Mouse (Mus musculus) intestine, embryonic 14.5 days (tissue): Measurements from ENCODE around the gene Agk. TPM values are rescaled to one million over a fixed set of nuclear protein-coding genes. Genes with fewer than 3 reads are reported as not detected.
A peak's percentile ranks its signal among the peaks of the same experiment; 100 is the strongest.

Source experiments
- ATAC-seq: fragments of 200-750 bp; cut with Nextera tagmentation; replicated peaks from 2 replicates; pipeline ENCODE4 v1.8.0; 2017; ENCODE audit warnings: low read depth, moderate number of reproducible peaks, moderate TSS enrichment, moderate library complexity; ENCODE audit not compliant: low FRiP score, low TSS enrichment
- DNase-seq: peaks from one replicate; pipeline ENCODE4 v3.0.0-alpha.2; 2018; ENCODE audit warnings: low spot score
- H3K27ac ChIP-seq: fragments of 300-500 bp; sonication (generic); 2 replicates; pipeline ENCODE4 v1.5.1; 2014; ENCODE audit warnings: low read depth, mild to moderate bottlenecking, control low read depth
- H3K27me3 ChIP-seq: fragments of 300-500 bp; sonication (generic); replicated peaks from 2 replicates; pipeline ENCODE4 v1.6.1; 2014; ENCODE audit warnings: low read length, control low read depth; ENCODE audit not compliant: control insufficient read depth, insufficient read depth
- H3K36me3 ChIP-seq: fragments of 300-500 bp; sonication (generic); 2 replicates; pipeline ENCODE4 v1.6.1; 2014; ENCODE audit warnings: low read length, control low read depth; ENCODE audit not compliant: control insufficient read depth, insufficient read depth
- H3K4me1 ChIP-seq: fragments of 300-500 bp; sonication (generic); replicated peaks from 2 replicates; pipeline ENCODE4 v1.6.1; 2014; ENCODE audit warnings: low read length, control low read depth, mixed read lengths; ENCODE audit not compliant: control insufficient read depth, insufficient read depth
- H3K4me2 ChIP-seq: fragments of 300-500 bp; sonication (generic); 2 replicates; pipeline ENCODE4 v1.6.1; 2014; ENCODE audit warnings: low read length
- H3K4me3 ChIP-seq: fragments of 300-500 bp; sonication (generic); 2 replicates; pipeline ENCODE4 v1.5.1; 2014; ENCODE audit warnings: low read depth, low read length, control low read depth, mixed read lengths
- H3K9ac ChIP-seq: fragments of 300-500 bp; sonication (generic); 2 replicates; pipeline ENCODE4 v1.6.1; 2014; ENCODE audit warnings: mild to moderate bottlenecking, low read length
- H3K9me3 ChIP-seq: fragments of 300-500 bp; sonication (generic); 2 replicates; pipeline ENCODE4 v1.6.1; 2016; ENCODE audit warnings: low read length, control low read depth; ENCODE audit not compliant: control insufficient read depth
- WGBS: fragments of 180-500 bp; shearing (Covaris S2); extraction: QIAGEN DNeasy Blood & Tissue Kit; methylation state at CpG from one replicate; pipeline ENCODE4 v1.1.7; 2014; 5-methylcytosine and 5-hydroxymethylcytosine counted together
- polyA plus RNA-seq: library from polyadenylated mRNA; unstranded; fragments of >200 nt; fragmentation: Nextera tagmentation; extraction: Ambion mirVana; gene quantifications from 2 replicates; pipeline ENCODE4 v1.2.1, GENCODE M21; 2014

The Agk gene
- polyA plus RNA-seq, 1 experiment from 2014 or later, result 41.4 TPM

DNA sequence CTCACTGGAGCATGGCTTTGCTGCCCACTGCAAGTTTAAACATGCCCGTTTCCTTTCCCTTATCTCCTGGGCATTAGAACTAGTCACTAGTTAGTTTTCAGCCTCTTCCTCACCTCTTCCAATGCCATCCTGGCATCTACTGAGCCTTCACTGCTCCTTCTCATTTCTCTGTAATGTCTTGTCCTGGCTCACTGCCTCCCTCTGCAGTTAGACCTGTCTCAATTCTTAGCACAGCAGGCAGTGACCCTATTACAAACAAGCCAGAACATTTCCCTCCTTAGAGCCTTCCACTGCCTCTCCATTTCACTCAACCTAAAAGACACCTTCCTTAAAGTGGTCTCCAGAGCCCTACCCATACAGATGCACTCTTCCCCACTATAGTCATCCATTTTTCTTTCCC lies 66.0 kb downstream of the Agk start:
- H3K36me3 ChIP-seq, result peaks cover 41% of the 10 kb centered on the region
- H3K9me3 ChIP-seq, result no peaks in the 10 kb centered on the region
- no peak overlapping the region for H3K4me3 ChIP-seq
- H3K4me1 ChIP-seq, result no peaks in the 10 kb centered on the region
- H3K4me2 ChIP-seq, result no peak overlapping the region
- no peak overlapping the region for H3K27ac ChIP-seq
- H3K9ac ChIP-seq, result no peak overlapping the region
- WGBS, result 88% methylated on average over 1 of the region's 1 CpGs
- no peaks in the 10 kb centered on the region for H3K27me3 ChIP-seq
- DNase-seq (no peak), ATAC-seq (no peak)

DNA sequence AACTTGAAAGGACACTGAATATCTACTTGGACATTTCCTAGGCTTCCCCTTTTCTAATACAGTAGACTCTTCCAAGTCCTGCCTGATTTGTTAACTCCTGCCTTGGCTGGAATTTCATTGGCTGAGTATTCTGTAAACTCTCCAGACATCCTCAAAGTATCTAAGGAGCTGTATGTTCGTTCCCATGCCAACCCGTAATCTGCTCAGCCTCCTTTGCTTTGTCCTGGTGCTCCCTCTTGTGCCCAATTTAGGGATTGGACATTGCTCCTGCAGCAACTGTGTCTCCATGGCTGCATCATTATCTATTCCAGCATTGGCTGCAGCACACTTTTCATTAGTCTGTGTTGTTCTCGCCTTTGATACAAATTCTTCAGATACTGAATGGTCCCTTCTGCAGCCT lies 68.2 kb downstream of the Agk start:
- no peak overlapping the region for H3K4me2 ChIP-seq
- WGBS, result 29% methylated on average over 3 of the region's 3 CpGs

DNA sequence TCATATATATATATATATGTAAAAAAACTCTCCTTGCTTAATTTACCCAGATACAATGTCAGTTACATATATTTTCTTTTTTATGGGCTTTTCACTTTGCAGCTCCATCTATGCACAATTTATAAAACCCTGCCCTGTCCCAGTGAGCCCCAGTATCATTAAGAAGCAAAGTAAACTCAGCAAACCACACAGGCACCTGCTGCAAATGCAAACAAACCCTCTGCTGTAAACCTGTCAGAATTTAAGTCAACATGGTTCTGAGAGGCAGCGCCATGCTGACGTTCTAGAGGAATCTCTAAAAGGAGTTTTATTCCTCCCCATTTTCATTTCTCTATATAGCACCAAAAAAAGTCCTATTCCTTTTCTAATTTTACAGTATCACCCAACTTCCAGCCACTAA lies 77.1 kb downstream of the Agk start:
- H3K9me3 ChIP-seq, result no peaks in the 10 kb centered on the region
- no peaks in the 10 kb centered on the region for H3K27me3 ChIP-seq
- H3K27ac ChIP-seq, result no peak overlapping the region
- H3K36me3 ChIP-seq, result peaks cover 59% of the 10 kb centered on the region
- H3K9ac ChIP-seq, result no peak overlapping the region
- DNase-seq (peak; percentile 21), ATAC-seq (0 out of 2 replicates have a peak, but pooled peaks have one; percentile 50)
- WGBS, result 45% methylated on average over 2 of the region's 2 CpGs
- no peak overlapping the region for H3K4me3 ChIP-seq
- H3K4me1 ChIP-seq, result no peaks in the 10 kb centered on the region
- H3K4me2 ChIP-seq, result no peak overlapping the region

More for the DNA sequence above, 68.2 kb downstream of the Agk start:
- 0 out of 2 replicates have a peak, but pooled peaks have one; percentile 66 for ATAC-seq
- Histone ChIP-seq H3K27me3 (no peaks in the 10 kb centered on the region), H3K27ac (no peak overlapping the region), H3K9me3 (no peaks in the 10 kb centered on the region), H3K4me1 (no peaks in the 10 kb centered on the region), H3K4me3 (no peak overlapping the region), H3K36me3 (peaks cover 28% of the 10 kb centered on the region), H3K9ac (no peak overlapping the region)
- DNase-seq, result peak; percentile 81

DNA sequence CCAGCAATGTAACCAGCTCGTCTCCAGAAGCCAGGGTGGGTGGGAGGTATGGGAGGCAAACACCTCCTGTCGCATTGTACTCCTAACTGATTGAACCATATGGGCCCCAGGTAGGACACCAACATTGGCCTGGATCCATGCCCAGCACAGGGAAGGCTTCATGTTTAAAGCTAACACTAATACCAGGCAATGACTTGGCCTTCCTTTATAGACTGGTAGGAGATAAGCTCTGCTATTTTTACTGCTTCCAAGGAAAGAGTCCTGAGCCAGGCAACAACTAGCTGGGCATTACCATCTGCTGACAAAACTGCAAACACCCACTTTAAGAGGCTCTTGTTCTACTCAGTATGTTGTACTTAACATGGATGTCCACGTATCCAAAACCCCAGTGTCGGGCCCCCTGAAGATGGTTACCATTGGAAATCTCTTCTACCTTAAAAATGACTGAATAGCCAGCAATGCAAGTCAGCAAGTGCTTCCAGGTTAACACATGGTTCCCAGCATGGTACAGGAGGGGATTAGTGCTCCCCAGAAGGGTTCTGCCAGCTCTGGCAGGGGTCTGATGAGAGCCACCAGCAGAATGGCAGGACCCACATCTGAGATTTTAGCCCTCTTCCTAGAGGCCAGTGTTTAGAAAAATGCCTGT lies 78.8 kb downstream of the Agk start:
- H3K27ac ChIP-seq, result no peak overlapping the region
- 88% methylated on average over 4 of the region's 4 CpGs for WGBS

DNA sequence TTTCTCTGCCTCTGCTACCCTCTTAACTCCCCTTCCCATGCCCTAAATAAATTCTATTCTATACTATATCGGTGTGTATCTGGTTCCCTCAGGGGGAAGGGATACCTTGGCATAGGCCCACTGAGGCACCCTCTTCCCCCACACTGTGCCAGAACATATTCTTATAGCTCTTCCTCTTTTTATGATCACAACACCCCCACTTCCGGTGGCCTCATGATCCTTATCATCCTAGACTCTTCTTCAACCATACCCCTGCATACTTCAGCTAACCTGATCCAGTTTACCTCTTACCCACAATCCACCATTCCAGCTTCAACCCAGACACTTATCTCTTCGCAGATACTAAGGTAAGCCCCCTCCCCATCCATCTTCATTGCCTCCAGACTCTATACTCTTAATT lies 86.1 kb downstream of the Agk start:
- Histone ChIP-seq H3K27ac (no peak overlapping the region), H3K9ac (no peak overlapping the region), H3K4me3 (no peak overlapping the region), H3K36me3 (peaks cover 16% of the 10 kb centered on the region), H3K4me1 (no peaks in the 10 kb centered on the region), H3K9me3 (no peaks in the 10 kb centered on the region), H3K4me2 (no peak overlapping the region), H3K27me3 (no peaks in the 10 kb centered on the region)
- ATAC-seq (no peak), DNase-seq (no peak)
- WGBS, result 95% methylated on average over 3 of the region's 3 CpGs

More for the DNA sequence above, 78.8 kb downstream of the Agk start:
- peaks cover 64% of the 10 kb centered on the region for H3K36me3 ChIP-seq
- no peak overlapping the region for H3K9ac ChIP-seq
- no peaks in the 10 kb centered on the region for H3K4me1 ChIP-seq
- no peaks in the 10 kb centered on the region for H3K9me3 ChIP-seq
- H3K4me3 ChIP-seq, result no peak overlapping the region
- H3K4me2 ChIP-seq, result no peak overlapping the region
- no peaks in the 10 kb centered on the region for H3K27me3 ChIP-seq
- ATAC-seq, result no peak
- peak; percentile 43 for DNase-seq

DNA sequence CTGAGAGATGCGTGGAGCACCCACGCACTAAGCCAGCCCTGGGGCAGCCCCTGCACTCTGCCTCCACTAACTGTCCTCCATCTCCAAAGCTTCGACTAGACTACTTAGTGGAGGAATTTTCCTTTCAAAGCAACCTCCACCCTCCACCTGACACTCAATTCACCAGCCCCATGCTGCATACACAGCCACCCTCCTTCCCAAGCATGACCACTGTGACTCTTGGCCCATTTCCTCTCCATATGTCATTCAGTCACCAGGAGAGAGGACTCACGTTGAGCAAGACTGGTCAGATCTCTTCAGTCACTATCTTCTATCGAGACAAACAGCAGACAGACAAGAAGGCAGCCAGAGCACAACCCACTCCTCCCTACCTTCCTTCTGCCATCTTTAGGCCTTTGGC lies 88.1 kb downstream of the Agk start:
- Histone ChIP-seq H3K4me3 (no peak overlapping the region), H3K27me3 (no peaks in the 10 kb centered on the region), H3K27ac (no peak overlapping the region), H3K4me2 (no peak overlapping the region), H3K36me3 (no peaks in the 10 kb centered on the region; the same call in 1 of the 2 replicates), H3K9me3 (no peaks in the 10 kb centered on the region), H3K9ac (no peak overlapping the region), H3K4me1 (no peaks in the 10 kb centered on the region)
- 89% methylated on average over 5 of the region's 5 CpGs for WGBS
- ATAC-seq (no peak), DNase-seq (no peak)

DNA sequence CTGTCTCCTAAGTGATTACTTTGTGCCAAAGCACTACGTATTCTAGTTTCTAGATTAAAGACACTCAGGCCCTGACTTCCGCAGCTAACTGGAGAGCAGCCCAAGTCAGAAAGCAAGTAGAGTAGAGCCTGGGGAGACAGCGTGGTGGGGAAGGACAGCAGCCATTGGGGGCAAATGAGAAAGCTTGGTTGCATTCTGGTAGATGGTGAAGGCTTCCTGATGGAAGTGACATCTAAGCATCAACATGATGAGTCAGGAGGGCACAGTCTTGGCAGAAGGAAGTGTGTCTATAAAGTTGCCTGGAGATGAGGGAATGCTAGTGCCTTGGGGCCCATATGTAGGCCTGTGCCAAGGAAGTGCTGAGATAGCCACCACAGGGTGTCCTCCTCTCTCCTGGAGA lies 88.6 kb downstream of the Agk start:
- Histone ChIP-seq H3K27ac (no peak overlapping the region), H3K27me3 (no peaks in the 10 kb centered on the region), H3K9me3 (no peaks in the 10 kb centered on the region), H3K4me2 (no peak overlapping the region), H3K4me1 (no peaks in the 10 kb centered on the region), H3K36me3 (no peaks in the 10 kb centered on the region; the same call in 1 of the 2 replicates), H3K4me3 (no peak overlapping the region), H3K9ac (no peak overlapping the region)
- ATAC-seq (no peak), DNase-seq (no peak)
- whole genome bisulfite sequencing, result 95% methylated on average over 3 of the region's 3 CpGs

DNA sequence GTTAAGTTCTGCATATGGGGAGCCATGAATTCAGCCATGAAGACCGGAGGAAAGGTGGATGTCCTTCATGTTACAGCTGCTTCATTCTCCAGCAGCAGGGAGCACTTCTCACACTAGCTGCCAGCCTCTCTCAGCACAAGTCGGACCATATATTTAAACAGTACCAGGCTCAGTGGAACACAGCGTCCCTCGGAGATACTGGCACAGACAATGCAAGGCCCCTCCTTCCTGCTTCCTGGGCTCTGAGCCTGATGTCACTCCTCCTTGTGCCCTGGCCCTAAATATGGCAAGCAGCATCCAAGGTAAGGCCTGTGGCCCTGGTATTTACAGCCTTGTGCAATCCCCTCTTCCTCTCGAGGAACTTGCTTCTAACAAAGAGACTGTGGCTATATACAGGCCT lies 90.8 kb downstream of the Agk start:
- H3K27ac ChIP-seq, result no peak overlapping the region
- no peak overlapping the region for H3K4me3 ChIP-seq
- DNase-seq (no peak), ATAC-seq (no peak)
- no peaks in the 10 kb centered on the region for H3K27me3 ChIP-seq
- no peaks in the 10 kb centered on the region for H3K4me1 ChIP-seq
- H3K4me2 ChIP-seq, result no peak overlapping the region
- 69% methylated on average over 5 of the region's 5 CpGs for WGBS
- no peaks in the 10 kb centered on the region for H3K9me3 ChIP-seq
- no peaks in the 10 kb centered on the region; the same call in 1 of the 2 replicates for H3K36me3 ChIP-seq
- no peak overlapping the region for H3K9ac ChIP-seq

DNA sequence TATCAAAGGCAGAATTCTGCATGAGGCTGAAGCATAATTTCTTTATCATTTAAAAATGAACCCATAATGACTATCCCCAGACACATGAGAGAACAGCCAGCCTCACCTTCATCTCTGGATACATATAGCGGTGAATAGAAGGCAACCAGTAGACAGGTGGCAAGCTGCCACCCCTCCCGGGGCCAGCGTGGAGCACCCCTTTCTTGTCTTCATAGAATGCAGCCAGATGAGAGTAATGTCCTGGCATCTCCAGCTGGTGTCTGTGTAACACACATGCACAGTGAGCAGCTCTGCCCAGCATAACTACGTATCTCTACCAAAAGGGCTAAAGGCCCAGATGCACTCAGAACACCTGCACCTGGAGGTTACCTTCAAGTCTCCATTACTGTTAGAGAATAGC lies 93.4 kb downstream of the Agk start:
- 94% methylated on average over 4 of the region's 4 CpGs for WGBS
- no peak overlapping the region for H3K4me3 ChIP-seq
- no peak for ATAC-seq
- H3K36me3 ChIP-seq, result peaks cover 3% of the 10 kb centered on the region; the same call in 1 of the 2 replicates
- no peak overlapping the region for H3K27ac ChIP-seq
- H3K4me2 ChIP-seq, result no peak overlapping the region
- no peaks in the 10 kb centered on the region for H3K27me3 ChIP-seq
- DNase-seq, result no peak
- H3K9ac ChIP-seq, result no peak overlapping the region
- no peaks in the 10 kb centered on the region for H3K4me1 ChIP-seq
- no peaks in the 10 kb centered on the region for H3K9me3 ChIP-seq
